ENCODE assay signal across 23 mouse cellular contexts in genomic region chr5:111941831-111942230, GRCm38 (mm10).
A peak's percentile ranks its signal among the peaks of the same experiment; 100 is the strongest.
DNase-seq lines count a peak whose midpoint lies in the region; ATAC-seq and TF ChIP-seq lines count a peak whose summit lies in the region.
"Had no signal": no experiment of that assay in that cellular context is flagged by ENCODE, and none has a peak within 500 bp of the region (broad histone marks: within the 10 kb centered on the region; RNA-seq: fewer than 3 reads in every experiment).

No protein-coding gene starts in this region.

- H3K36me3 ChIP-seq in hindbrain, embryonic 11.5 days (ENCODE audit: control insufficient read depth, insufficient read depth, low read length), result no peaks in the 10 kb centered on the region
- H3K36me3 ChIP-seq in hindbrain, postnatal 0 days (ENCODE audit: insufficient read depth, low read length), result no peaks in the 10 kb centered on the region
- H3K36me3 ChIP-seq in forebrain, embryonic 15.5 days, result no peaks in the 10 kb centered on the region
- no peaks in the 10 kb centered on the region for H3K36me3 ChIP-seq in midbrain, embryonic 13.5 days
- H3K36me3 ChIP-seq: embryonic facial prominence, embryonic 13.5 days; heart, embryonic 12.5 days; hindbrain, embryonic 15.5 days had no signal

- ATAC-seq in hindbrain, embryonic 11.5 days (ENCODE audit: low FRiP score), result no peak
- no peak for ATAC-seq in hindbrain, postnatal 0 days
- ATAC-seq in forebrain, embryonic 15.5 days (replicated peaks), result no peak
- ATAC-seq in midbrain, embryonic 13.5 days, result no peak
- ATAC-seq: intestine, embryonic 16.5 days; lung, postnatal 0 days; Patski had no signal

- H3K4me2 ChIP-seq in hindbrain, embryonic 11.5 days (replicated peaks; ENCODE audit: low read depth, low read length), result no peak overlapping the region
- no peak overlapping the region for H3K4me2 ChIP-seq in hindbrain, postnatal 0 days (ENCODE audit: low read depth, low read length)
- H3K4me2 ChIP-seq in forebrain, embryonic 15.5 days (replicated peaks), result no peak overlapping the region
- H3K4me2 ChIP-seq in midbrain, embryonic 13.5 days (replicated peaks), result no peak overlapping the region
- H3K4me2 ChIP-seq: embryonic facial prominence, embryonic 13.5 days; heart, embryonic 12.5 days; hindbrain, embryonic 15.5 days had no signal

- no peak overlapping the region for H3K4me3 ChIP-seq in hindbrain, embryonic 11.5 days (ENCODE audit: low read depth, low read length)
- no peak overlapping the region for H3K4me3 ChIP-seq in hindbrain, postnatal 0 days (ENCODE audit: low read length)
- no peak overlapping the region for H3K4me3 ChIP-seq in forebrain, embryonic 15.5 days
- H3K4me3 ChIP-seq in midbrain, embryonic 13.5 days (replicated peaks), result no peak overlapping the region
- H3K4me3 ChIP-seq: embryonic facial prominence, embryonic 13.5 days; erythroblast, embryonic 14.5 days; gastrocnemius, adult 2 months; heart, embryonic 12.5 days; hindbrain, embryonic 15.5 days had no signal

- H3K9ac ChIP-seq in hindbrain, embryonic 11.5 days (ENCODE audit: low read depth, low read length), result no peak overlapping the region
- no peak overlapping the region for H3K9ac ChIP-seq in hindbrain, postnatal 0 days (replicated peaks; ENCODE audit: low read length)
- no peak overlapping the region for H3K9ac ChIP-seq in forebrain, embryonic 15.5 days (replicated peaks)
- no peak overlapping the region for H3K9ac ChIP-seq in midbrain, embryonic 13.5 days (replicated peaks)
- H3K9ac ChIP-seq: embryonic facial prominence, embryonic 13.5 days; heart, embryonic 12.5 days; hindbrain, embryonic 15.5 days had no signal

- H3K27ac ChIP-seq in hindbrain, embryonic 11.5 days (ENCODE audit: low read depth, low read length), result 0 out of 2 replicates have a peak overlapping the region, but pooled peaks have one; percentile 27
- H3K27ac ChIP-seq in hindbrain, postnatal 0 days, result no peak overlapping the region
- peak overlapping the region; percentile 94 for H3K27ac ChIP-seq in forebrain, embryonic 15.5 days (replicated peaks)
- peak overlapping the region; percentile 62 for H3K27ac ChIP-seq in midbrain, embryonic 13.5 days
- H3K27ac ChIP-seq: embryonic facial prominence, embryonic 13.5 days; gastrocnemius, adult 2 months; macrophage had no signal

- no peak for TF ChIP-seq CTCF in hindbrain, postnatal 0 days (IDR thresholded peaks at IDR 0.05; ENCODE audit: low read depth)

- H3K4me1 ChIP-seq in hindbrain, embryonic 11.5 days (replicated peaks; ENCODE audit: control insufficient read depth, insufficient read depth, low read length), result peaks cover 10% of the 10 kb centered on the region; the same call in 1 of the 2 replicates
- peaks cover 9% of the 10 kb centered on the region; the same call in 1 of the 2 replicates for H3K4me1 ChIP-seq in hindbrain, postnatal 0 days (ENCODE audit: insufficient read depth, low read length)
- H3K4me1 ChIP-seq in forebrain, embryonic 15.5 days, result peaks cover 44% of the 10 kb centered on the region
- peaks cover 52% of the 10 kb centered on the region for H3K4me1 ChIP-seq in midbrain, embryonic 13.5 days (replicated peaks)

- no peaks in the 10 kb centered on the region for H3K9me3 ChIP-seq in hindbrain, embryonic 11.5 days (ENCODE audit: control insufficient read depth, low read length)
- H3K9me3 ChIP-seq in hindbrain, postnatal 0 days (ENCODE audit: low read length), result no peaks in the 10 kb centered on the region
- no peaks in the 10 kb centered on the region for H3K9me3 ChIP-seq in forebrain, embryonic 15.5 days
- H3K9me3 ChIP-seq in midbrain, embryonic 13.5 days, result no peaks in the 10 kb centered on the region
- H3K9me3 ChIP-seq: embryonic facial prominence, embryonic 13.5 days; hindbrain, embryonic 15.5 days had no signal

- no peak for DNase-seq in hindbrain, embryonic 11.5 days (ENCODE audit: low spot score)
- no peak for DNase-seq in hindbrain, postnatal 0 days (ENCODE audit: low spot score)
- peak; percentile 48 for DNase-seq in retina, postnatal 1 day
- DNase-seq in gastrocnemius, postnatal 4 days (ENCODE audit: low spot score in 2 of 2), result no peak
- DNase-seq in lung, adult 18-20 months, result no peak
- DNase-seq: cerebellum, adult 11-12 months; cerebellum, postnatal 36 days; embryo, embryonic 11 days; gastrocnemius, adult 2 months; heart, postnatal 10 days; kidney, postnatal 36 days; layer of hippocampus, postnatal 36 days; right cerebral cortex, postnatal 14 days had no signal

- 77% methylated on average over 16 of the region's 16 CpGs for WGBS in hindbrain, embryonic 11.5 days
- WGBS in hindbrain, postnatal 0 days, result 81% methylated on average over 16 of the region's 16 CpGs
- WGBS in forebrain, embryonic 15.5 days, result 80% methylated on average over 16 of the region's 16 CpGs
- 67% methylated on average over 16 of the region's 16 CpGs for WGBS in midbrain, embryonic 13.5 days

- no peaks in the 10 kb centered on the region for H3K27me3 ChIP-seq in hindbrain, embryonic 11.5 days (ENCODE audit: control insufficient read depth, insufficient read depth, low read length)
- H3K27me3 ChIP-seq in hindbrain, postnatal 0 days (ENCODE audit: insufficient read depth, low read length), result no peaks in the 10 kb centered on the region
- H3K27me3 ChIP-seq in forebrain, embryonic 15.5 days, result no peaks in the 10 kb centered on the region
- H3K27me3 ChIP-seq in midbrain, embryonic 13.5 days, result no peaks in the 10 kb centered on the region
- H3K27me3 ChIP-seq: hindbrain, embryonic 15.5 days; Patski had no signal
